Mouse (Mus musculus) liver, adult 2 months (tissue): ENCODE data around the gene Ctrc. TPM values are rescaled to one million over a fixed set of nuclear protein-coding genes. Genes with fewer than 3 reads are reported as not detected.
A peak's percentile ranks its signal among the peaks of the same experiment; 100 is the strongest.

Experiments
- DNase-seq: peaks from one replicate; pipeline ENCODE4 v3.0.0-alpha.2; 2011; ENCODE audit warnings: low read depth, low spot score; ENCODE audit errors: extremely low read depth
- H3K27ac ChIP-seq: fragments of 200-500 bp; replicated peaks from 2 replicates; pipeline ENCODE4 v1.5.1; 2012; ENCODE audit warnings: low read depth, mild to moderate bottlenecking, control low read depth, inconsistent platforms, low read length; ENCODE audit not compliant: insufficient read depth
- H3K27me3 ChIP-seq: fragments of 200-500 bp; 2 replicates; pipeline ENCODE4 v1.6.1; 2012; ENCODE audit warnings: mild to moderate bottlenecking, moderate library complexity, low read length, inconsistent platforms; ENCODE audit not compliant: control insufficient read depth, insufficient read depth
- H3K36me3 ChIP-seq: fragments of 200-500 bp; 2 replicates; pipeline ENCODE4 v1.6.1; 2012; ENCODE audit warnings: low read length, inconsistent platforms; ENCODE audit not compliant: control insufficient read depth, insufficient read depth
- H3K4me1 ChIP-seq: fragments of 200-500 bp; 2 replicates; pipeline ENCODE4 v1.6.1; 2011; ENCODE audit warnings: low read length; ENCODE audit not compliant: control insufficient read depth, insufficient read depth
- H3K4me3 ChIP-seq: fragments of 200-500 bp; 2 replicates; pipeline ENCODE4 v1.5.1; 2011; ENCODE audit warnings: low read depth, mild to moderate bottlenecking, control low read depth, low read length, moderate library complexity; ENCODE audit not compliant: insufficient read depth
- H3K79me2 ChIP-seq: fragments of 200-500 bp; 2 replicates; pipeline ENCODE4 v1.6.1; 2012; ENCODE audit warnings: inconsistent platforms, mild to moderate bottlenecking, low read length, moderate library complexity; ENCODE audit not compliant: control insufficient read depth, insufficient read depth
- H3K9ac ChIP-seq: fragments of 200-500 bp; 2 replicates; pipeline ENCODE4 v1.6.1; 2012; ENCODE audit warnings: low read depth, mild to moderate bottlenecking, control low read depth, inconsistent platforms, low read length
- CTCF ChIP-seq: fragments of 200-500 bp; IDR thresholded peaks from 2 replicates; pipeline ENCODE4 v1.5.1; 2011; ENCODE audit warnings: low read depth, low read length, control low read depth
- POLR2A ChIP-seq: fragments of 200-500 bp; IDR thresholded peaks from 2 replicates; pipeline ENCODE4 v1.6.1; 2011; ENCODE audit warnings: low read length, control low read depth; ENCODE audit not compliant: insufficient read depth; ENCODE audit errors: extremely low read depth
- WGBS: fragments of 180-500 bp; shearing (Covaris S2); methylation state at CpG from one replicate; pipeline ENCODE4 v1.1.7; 2018; 5-methylcytosine and 5-hydroxymethylcytosine counted together
- polyA plus RNA-seq: library from polyadenylated mRNA; depleted of rRNA; stranded (reverse); fragments of >200 nt; gene quantifications from 2 replicates; pipeline ENCODE4 v1.2.3, GENCODE M21; 2012
- total RNA-seq: library from RNA; depleted of rRNA; stranded (reverse); fragments of >200 nt; gene quantifications from 2 replicates; pipeline ENCODE4 v1.2.3, GENCODE M21; 2014

The Ctrc gene
- total and polyA plus RNA-seq, 2 experiments = 0.83 TPM; not detected in 1

DNA sequence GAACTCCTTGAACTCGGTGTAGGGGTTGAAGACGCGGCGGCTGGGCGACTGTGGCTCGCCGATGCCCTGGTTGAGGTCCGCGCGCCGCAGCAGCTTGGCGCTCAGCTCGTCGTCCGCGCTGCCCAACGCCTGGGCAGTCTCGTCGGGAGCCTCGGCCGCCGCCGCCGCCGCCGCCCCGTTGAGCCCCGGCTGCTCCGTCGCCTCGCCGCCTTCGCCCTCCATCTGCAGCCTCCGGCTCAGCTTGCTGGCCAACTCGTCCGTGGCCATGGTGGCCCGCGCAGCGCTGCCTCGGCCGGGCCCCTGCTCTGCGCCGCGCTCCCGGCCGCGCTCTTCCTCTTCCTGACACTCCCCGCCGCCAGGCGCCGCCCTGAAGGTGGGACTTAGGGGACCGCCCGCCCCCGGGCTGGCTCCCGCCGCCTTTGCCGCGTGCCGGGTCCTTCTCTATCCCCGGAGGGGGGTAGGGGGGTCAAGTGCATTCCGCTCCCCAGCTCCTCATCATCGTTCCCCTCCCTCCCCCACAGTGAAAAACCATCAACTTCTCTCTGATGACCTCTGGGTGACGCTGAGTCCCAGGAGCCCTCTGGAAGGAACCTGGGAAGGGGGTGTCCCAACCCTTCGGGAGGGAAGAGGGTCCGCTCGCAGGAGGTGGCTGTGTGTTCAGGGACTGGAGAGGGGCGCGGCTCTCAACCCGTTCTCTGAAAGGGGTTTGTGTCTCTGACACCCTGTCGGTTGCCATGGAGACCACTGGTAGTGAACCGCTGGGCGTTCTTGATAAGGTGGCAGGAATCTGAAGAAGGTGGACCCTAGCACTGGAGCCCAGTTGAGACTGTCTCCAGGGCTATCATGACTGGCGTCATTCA, 28.7 kb upstream of the Ctrc start, which contains the start of gene Efhd2:
Gene Efhd2 (minus strand): TSS at position 320 of the 860 bp plus-strand sequence.
- Histone ChIP-seq H3K36me3 (no peaks in the 10 kb centered on the region), H3K27me3 (no peaks in the 10 kb centered on the region), H3K9ac (peak within 1 kb of the TSS; percentile 94), H3K79me2 (peaks cover 26% of the 10 kb centered on the region; the same call in 1 of the 2 replicates), H3K4me3 (peak within 1 kb of the TSS; percentile 92), H3K27ac (peak within 1 kb of the TSS; percentile 14), H3K4me1 (peaks cover 22% of the 10 kb centered on the region; the same call in 1 of the 2 replicates)
- no peak for TF ChIP-seq CTCF
- peak; percentile 96 for TF ChIP-seq POLR2A
- DNase-seq = no peak
- WGBS = under 1% methylated on average over 73 of the region's 73 CpGs

DNA sequence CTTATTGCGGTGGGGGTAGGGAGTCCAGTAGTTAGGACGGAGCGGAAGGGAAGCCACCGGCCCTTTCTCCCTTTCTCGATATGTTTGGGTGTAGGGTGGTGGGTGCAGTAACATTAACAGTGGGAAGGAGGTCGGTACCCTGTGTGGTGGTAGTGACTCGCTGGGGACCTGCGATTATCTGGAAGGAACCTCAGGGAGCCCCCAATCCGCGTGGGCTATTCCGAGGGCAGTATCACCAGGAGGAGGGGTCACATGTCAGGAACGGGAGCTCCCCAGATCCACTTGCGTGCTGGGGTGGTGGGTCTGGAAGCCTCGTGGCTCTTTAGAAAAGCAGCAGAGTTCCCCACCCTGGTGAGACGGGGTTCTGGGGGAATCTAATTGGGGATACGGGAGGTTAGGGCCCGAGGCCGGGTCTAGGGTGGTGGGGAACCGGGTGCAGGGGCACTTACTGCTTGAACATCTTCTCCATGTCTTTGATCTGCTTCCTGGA, 28.0 kb upstream of the Ctrc start:
- H3K27ac ChIP-seq = peak overlapping the region; percentile 14
- peaks cover 29% of the 10 kb centered on the region; the same call in 1 of the 2 replicates for H3K79me2 ChIP-seq
- TF ChIP-seq POLR2A (no peak), CTCF (no peak)
- H3K4me1 ChIP-seq = peaks cover 22% of the 10 kb centered on the region; the same call in 1 of the 2 replicates
- no peaks in the 10 kb centered on the region for H3K36me3 ChIP-seq
- peak overlapping the region; percentile 94 for H3K9ac ChIP-seq
- DNase-seq = no peak
- H3K27me3 ChIP-seq = no peaks in the 10 kb centered on the region
- H3K4me3 ChIP-seq = peak overlapping the region; percentile 92
- WGBS = under 1% methylated on average over 19 of the region's 19 CpGs

DNA sequence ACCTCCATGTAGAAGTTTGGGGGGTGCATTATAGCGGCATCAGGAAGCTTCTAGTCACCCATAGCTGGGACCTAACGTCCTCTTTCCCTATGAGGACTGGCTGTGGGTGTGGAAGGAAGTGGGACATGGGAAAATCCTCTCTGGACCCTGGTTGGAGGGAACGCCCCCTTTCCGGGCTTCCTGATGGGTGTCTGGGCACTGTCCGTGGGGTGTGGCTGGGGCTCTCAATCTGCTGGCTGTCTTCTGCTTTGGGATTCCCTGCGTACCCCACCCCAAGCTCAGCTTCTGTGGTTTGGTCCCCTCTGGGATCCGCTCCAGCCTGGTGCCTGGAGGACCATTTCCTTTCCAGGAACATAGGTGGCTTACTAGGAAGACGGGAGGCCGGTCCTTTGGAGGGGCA, 26.8 kb upstream of the Ctrc start:
- Histone ChIP-seq H3K79me2 (peaks cover 29% of the 10 kb centered on the region; the same call in 1 of the 2 replicates), H3K9ac (peak overlapping the region; percentile 94), H3K4me1 (peaks cover 22% of the 10 kb centered on the region; the same call in 1 of the 2 replicates), H3K36me3 (no peaks in the 10 kb centered on the region), H3K4me3 (peak overlapping the region; percentile 29), H3K27me3 (no peaks in the 10 kb centered on the region), H3K27ac (no peak overlapping the region)
- 73% methylated on average over 9 of the region's 9 CpGs for WGBS
- no peak for TF ChIP-seq CTCF
- TF ChIP-seq POLR2A = no peak
- DNase-seq = no peak

DNA sequence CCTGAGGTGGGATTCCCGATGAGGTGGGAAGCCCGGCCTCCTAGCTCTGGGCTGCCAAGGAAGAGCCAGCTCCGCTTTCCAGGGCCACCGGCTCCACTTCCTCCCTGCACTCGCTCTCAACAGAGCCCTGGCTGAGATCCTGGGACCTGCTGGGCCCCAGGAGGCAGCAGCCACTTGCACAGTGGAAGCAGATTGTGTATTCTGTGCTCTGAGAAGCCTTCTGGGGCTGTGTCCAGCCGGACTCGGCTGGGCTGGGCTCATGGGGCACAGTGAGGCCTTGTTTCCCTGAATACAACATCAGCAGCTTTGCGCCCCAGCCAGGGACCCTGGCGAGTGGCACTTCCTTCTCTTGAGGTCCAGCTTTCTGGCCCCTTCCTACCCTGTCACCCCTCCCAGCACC, 25.8 kb upstream of the Ctrc start:
- Histone ChIP-seq H3K27ac (peak overlapping the region; percentile 45), H3K36me3 (no peaks in the 10 kb centered on the region), H3K4me3 (peak overlapping the region; percentile 29; the same call in 1 of the 2 replicates), H3K9ac (peak overlapping the region; percentile 52), H3K4me1 (peaks cover 27% of the 10 kb centered on the region), H3K79me2 (peaks cover 29% of the 10 kb centered on the region; the same call in 1 of the 2 replicates), H3K27me3 (no peaks in the 10 kb centered on the region)
- WGBS = 72% methylated on average over 9 of the region's 9 CpGs
- no peak for DNase-seq
- TF ChIP-seq POLR2A (no peak), CTCF (no peak)

DNA sequence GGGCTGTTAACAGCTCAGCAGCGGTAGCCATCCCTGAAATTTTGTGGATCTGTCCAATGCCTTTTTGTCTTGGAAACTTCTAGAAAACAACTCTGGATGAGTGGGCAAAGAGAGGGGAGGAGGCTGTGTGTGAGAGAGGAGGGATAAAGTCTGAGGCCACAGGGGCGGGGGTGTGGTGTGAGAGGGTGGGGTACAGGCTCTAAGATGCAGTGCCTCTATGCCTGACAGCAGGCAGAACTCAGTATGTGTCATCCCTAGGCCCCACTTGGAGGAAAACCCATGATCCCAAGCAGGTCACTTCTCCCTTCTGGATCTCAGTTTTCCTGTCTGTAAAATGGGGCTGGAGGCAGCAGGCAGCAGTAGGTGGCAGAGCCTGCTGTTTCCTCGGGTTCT, 25.2 kb upstream of the Ctrc start:
- peaks cover 29% of the 10 kb centered on the region; the same call in 1 of the 2 replicates for H3K79me2 ChIP-seq
- peak overlapping the region; percentile 45 for H3K27ac ChIP-seq
- H3K4me1 ChIP-seq = peaks cover 33% of the 10 kb centered on the region
- H3K36me3 ChIP-seq = no peaks in the 10 kb centered on the region
- peak overlapping the region; percentile 52; the same call in 1 of the 2 replicates for H3K9ac ChIP-seq
- TF ChIP-seq CTCF (no peak), POLR2A (no peak)
- no peak overlapping the region for H3K4me3 ChIP-seq
- DNase-seq = no peak
- H3K27me3 ChIP-seq = no peaks in the 10 kb centered on the region
- WGBS = 86% methylated on average over 3 of the region's 3 CpGs
